Mouse (Mus musculus): Measurements from ENCODE around the gene Ltb. TPM values are rescaled to one million over a fixed set of nuclear protein-coding genes. Genes with fewer than 3 reads are reported as not detected.
A peak's percentile ranks its signal among the peaks of the same experiment; 100 is the strongest.

Gene Ltb
- polyA plus RNA-seq, 1 experiment, result not detected

- no peak overlapping the region for H3K4me3 ChIP-seq (ENCODE audit: insufficient read depth, low read length)
- H3K4me1 ChIP-seq (ENCODE audit: control insufficient read depth, insufficient read depth, low read length), result no peaks in the 10 kb centered on the region; the same call in 1 of the 2 replicates
- TF ChIP-seq CTCF (IDR thresholded peaks at IDR 0.05; ENCODE audit: borderline replicate concordance, insufficient read depth, low read length) (no peak), POLR2A (IDR thresholded peaks at IDR 0.05; ENCODE audit: low read depth, low read length) (no peak)
- H3K27ac ChIP-seq (ENCODE audit: insufficient read depth, low read length), result no peak overlapping the region
Measured at GRCm38 (mm10) chr17:35156461-35157200, 37.6 kb upstream of the Ltb start.

GRCm38 (mm10) chr17:35157254-35157653 lies 37.0 kb upstream of the Ltb start:
- no peak overlapping the region for H3K4me3 ChIP-seq (ENCODE audit: insufficient read depth, low read length)
- H3K4me1 ChIP-seq (ENCODE audit: control insufficient read depth, insufficient read depth, low read length), result no peaks in the 10 kb centered on the region; the same call in 1 of the 2 replicates
- TF ChIP-seq CTCF (IDR thresholded peaks at IDR 0.05; ENCODE audit: borderline replicate concordance, insufficient read depth, low read length), result no peak
- TF ChIP-seq POLR2A (IDR thresholded peaks at IDR 0.05; ENCODE audit: low read depth, low read length), result no peak
- no peak overlapping the region for H3K27ac ChIP-seq (ENCODE audit: insufficient read depth, low read length)

GRCm38 (mm10) chr17:35157661-35158175 lies 36.5 kb upstream of the Ltb start:
- Histone ChIP-seq H3K4me1 (ENCODE audit: control insufficient read depth, insufficient read depth, low read length) (no peaks in the 10 kb centered on the region; the same call in 1 of the 2 replicates), H3K27ac (ENCODE audit: insufficient read depth, low read length) (no peak overlapping the region), H3K4me3 (ENCODE audit: insufficient read depth, low read length) (no peak overlapping the region)
- TF ChIP-seq POLR2A (IDR thresholded peaks at IDR 0.05; ENCODE audit: low read depth, low read length) (no peak), CTCF (IDR thresholded peaks at IDR 0.05; ENCODE audit: borderline replicate concordance, insufficient read depth, low read length) (no peak)

- H3K27ac ChIP-seq (ENCODE audit: insufficient read depth, low read length), result no peak overlapping the region
- TF ChIP-seq CTCF (IDR thresholded peaks at IDR 0.05; ENCODE audit: borderline replicate concordance, insufficient read depth, low read length) (no peak), POLR2A (IDR thresholded peaks at IDR 0.05; ENCODE audit: low read depth, low read length) (no peak)
- no peaks in the 10 kb centered on the region; the same call in 1 of the 2 replicates for H3K4me1 ChIP-seq (ENCODE audit: control insufficient read depth, insufficient read depth, low read length)
- no peak overlapping the region for H3K4me3 ChIP-seq (ENCODE audit: insufficient read depth, low read length)
Measured at GRCm38 (mm10) chr17:35158850-35159593, 35.2 kb upstream of the Ltb start.

GRCm38 (mm10) chr17:35159638-35160037 lies 34.6 kb upstream of the Ltb start:
- TF ChIP-seq POLR2A (IDR thresholded peaks at IDR 0.05; ENCODE audit: low read depth, low read length), result no peak
- TF ChIP-seq CTCF (IDR thresholded peaks at IDR 0.05; ENCODE audit: borderline replicate concordance, insufficient read depth, low read length), result no peak
- Histone ChIP-seq H3K27ac (ENCODE audit: insufficient read depth, low read length) (no peak overlapping the region), H3K4me3 (ENCODE audit: insufficient read depth, low read length) (no peak overlapping the region), H3K4me1 (ENCODE audit: control insufficient read depth, insufficient read depth, low read length) (no peaks in the 10 kb centered on the region)

GRCm38 (mm10) chr17:35161421-35161820 lies 32.8 kb upstream of the Ltb start:
- TF ChIP-seq CTCF (IDR thresholded peaks at IDR 0.05; ENCODE audit: borderline replicate concordance, insufficient read depth, low read length), result no peak
- no peak for TF ChIP-seq POLR2A (IDR thresholded peaks at IDR 0.05; ENCODE audit: low read depth, low read length)
- no peak overlapping the region for H3K27ac ChIP-seq (ENCODE audit: insufficient read depth, low read length)
- H3K4me1 ChIP-seq (ENCODE audit: control insufficient read depth, insufficient read depth, low read length), result no peaks in the 10 kb centered on the region
- H3K4me3 ChIP-seq (ENCODE audit: insufficient read depth, low read length), result no peak overlapping the region

- no peak overlapping the region for H3K27ac ChIP-seq (ENCODE audit: insufficient read depth, low read length)
- H3K4me3 ChIP-seq (ENCODE audit: insufficient read depth, low read length), result peak overlapping the region; percentile 100
- H3K4me1 ChIP-seq (ENCODE audit: control insufficient read depth, insufficient read depth, low read length), result no peaks in the 10 kb centered on the region
- no peak for TF ChIP-seq CTCF (IDR thresholded peaks at IDR 0.05; ENCODE audit: borderline replicate concordance, insufficient read depth, low read length)
- TF ChIP-seq POLR2A (IDR thresholded peaks at IDR 0.05; ENCODE audit: low read depth, low read length), result no peak
Measured at GRCm38 (mm10) chr17:35162121-35162520, 32.1 kb upstream of the Ltb start.

GRCm38 (mm10) chr17:35162730-35163129 lies 31.5 kb upstream of the Ltb start:
- no peak overlapping the region for H3K27ac ChIP-seq (ENCODE audit: insufficient read depth, low read length)
- TF ChIP-seq POLR2A (IDR thresholded peaks at IDR 0.05; ENCODE audit: low read depth, low read length), result no peak
- no peak for TF ChIP-seq CTCF (IDR thresholded peaks at IDR 0.05; ENCODE audit: borderline replicate concordance, insufficient read depth, low read length)
- H3K4me1 ChIP-seq (ENCODE audit: control insufficient read depth, insufficient read depth, low read length), result no peaks in the 10 kb centered on the region
- H3K4me3 ChIP-seq (ENCODE audit: insufficient read depth, low read length), result peak overlapping the region; percentile 100

- TF ChIP-seq CTCF (IDR thresholded peaks at IDR 0.05; ENCODE audit: borderline replicate concordance, insufficient read depth, low read length) (no peak), POLR2A (IDR thresholded peaks at IDR 0.05; ENCODE audit: low read depth, low read length) (no peak)
- no peaks in the 10 kb centered on the region for H3K4me1 ChIP-seq (ENCODE audit: control insufficient read depth, insufficient read depth, low read length)
- H3K27ac ChIP-seq (ENCODE audit: insufficient read depth, low read length), result peak overlapping the region; percentile 51
- H3K4me3 ChIP-seq (ENCODE audit: insufficient read depth, low read length), result peak overlapping the region; percentile 100
Measured at GRCm38 (mm10) chr17:35163326-35164081, 30.7 kb upstream of the Ltb start.

Measured in embryonic fibroblast, embryonic 13.5 days (primary cell).